Mouse (Mus musculus): ENCODE measurements around the gene Cnot10. TPM values are rescaled to one million over a fixed set of nuclear protein-coding genes. Genes with fewer than 3 reads are reported as not detected.
A peak's percentile ranks its signal among the peaks of the same experiment; 100 is the strongest.

Cnot10 gene
- polyA plus RNA-seq, 1 experiment from 2014 or later = 22.8 TPM

DNA sequence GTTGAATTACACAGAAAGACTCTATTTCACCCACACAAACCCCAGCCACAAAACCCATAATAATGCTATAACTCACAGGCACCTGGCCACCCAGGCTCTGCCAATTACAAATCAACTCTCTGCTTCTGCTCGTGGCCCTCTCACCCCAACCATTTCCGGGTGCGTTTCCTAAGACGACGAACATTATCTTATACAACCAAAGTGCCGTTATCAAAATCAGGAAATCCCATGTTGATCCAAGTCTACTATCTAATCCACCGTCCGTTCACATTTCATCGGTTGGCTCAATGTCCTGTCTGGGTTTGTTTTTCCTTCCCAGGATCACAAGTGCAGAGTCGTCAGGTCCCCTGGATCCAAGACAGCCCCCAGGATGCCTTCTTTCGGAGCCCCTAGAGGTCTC lies 61.3 kb downstream of the Cnot10 start:
- no peaks in the 10 kb centered on the region for H3K27me3 ChIP-seq
- H3K27ac ChIP-seq (replicated peaks) = no peak overlapping the region
- no peaks in the 10 kb centered on the region for H3K36me3 ChIP-seq (replicated peaks)
- peaks cover 13% of the 10 kb centered on the region for H3K4me1 ChIP-seq (replicated peaks)
- 11% methylated on average over 11 of the region's 11 CpGs for WGBS (ENCODE audit: insufficient replicate concordance)
- H3K9ac ChIP-seq = no peak overlapping the region
- H3K9me3 ChIP-seq (replicated peaks) = no peaks in the 10 kb centered on the region
- H3K4me3 ChIP-seq (replicated peaks) = no peak overlapping the region
- no peak overlapping the region for H3K4me2 ChIP-seq
- ATAC-seq (ENCODE audit: insufficient read depth) = 0 out of 2 replicates have a peak, but pooled peaks have one; percentile 31

DNA sequence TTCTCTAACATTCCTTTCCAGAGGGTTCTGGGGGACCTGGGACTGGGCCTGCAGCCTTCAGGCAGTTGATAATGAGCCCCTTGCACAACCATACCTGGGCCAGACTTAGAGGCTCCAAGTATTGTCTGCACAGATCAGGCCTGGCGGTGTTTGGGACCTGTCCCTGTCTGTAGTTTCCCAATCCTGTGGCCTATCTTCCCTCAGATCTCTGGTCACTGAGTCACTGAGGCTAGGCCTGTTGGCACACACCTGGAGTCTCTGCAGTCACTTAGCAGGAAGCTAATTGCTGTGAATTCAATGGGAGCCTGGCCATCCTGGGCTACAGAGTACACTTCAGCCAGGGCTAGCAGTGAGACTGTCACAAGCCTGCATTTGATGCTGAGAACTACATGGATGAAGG lies 64.0 kb downstream of the Cnot10 start:
- Histone ChIP-seq H3K4me1 (replicated peaks) (peaks cover 8% of the 10 kb centered on the region), H3K27ac (replicated peaks) (no peak overlapping the region), H3K9ac (no peak overlapping the region), H3K4me2 (no peak overlapping the region), H3K36me3 (replicated peaks) (no peaks in the 10 kb centered on the region), H3K4me3 (replicated peaks) (no peak overlapping the region), H3K27me3 (no peaks in the 10 kb centered on the region), H3K9me3 (replicated peaks) (no peaks in the 10 kb centered on the region)
- 50% methylated on average over 1 of the region's 1 CpGs for WGBS (ENCODE audit: insufficient replicate concordance)
- ATAC-seq (ENCODE audit: insufficient read depth) = no peak

DNA sequence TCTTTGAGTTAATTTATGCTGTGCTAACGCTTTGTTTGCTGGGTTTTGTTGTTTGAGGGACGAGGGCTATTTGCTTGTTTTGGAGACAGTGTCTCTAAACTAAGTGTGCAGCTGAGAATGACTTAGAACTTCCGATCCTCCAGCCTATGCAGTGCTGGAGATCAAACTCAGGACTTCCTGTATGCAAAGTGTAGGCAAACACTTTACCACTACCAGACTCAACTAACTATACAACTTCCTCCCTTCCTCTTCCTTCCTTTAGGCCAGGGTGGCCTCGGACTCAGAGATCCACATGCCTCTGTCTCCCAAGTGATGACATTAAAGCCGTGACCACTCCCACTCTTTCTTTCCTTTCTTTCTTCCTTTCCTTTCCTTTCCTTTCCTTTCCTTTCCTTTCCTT lies 66.5 kb downstream of the Cnot10 start:
- no peak overlapping the region for H3K4me3 ChIP-seq (replicated peaks)
- no peaks in the 10 kb centered on the region for H3K27me3 ChIP-seq
- H3K9ac ChIP-seq = no peak overlapping the region
- no peaks in the 10 kb centered on the region for H3K9me3 ChIP-seq (replicated peaks)
- ATAC-seq (ENCODE audit: insufficient read depth) = no peak
- WGBS (ENCODE audit: insufficient replicate concordance) = 24% methylated on average over 5 of the region's 5 CpGs
- H3K36me3 ChIP-seq (replicated peaks) = no peaks in the 10 kb centered on the region
- no peak overlapping the region for H3K27ac ChIP-seq (replicated peaks)
- H3K4me1 ChIP-seq (replicated peaks) = peaks cover 3% of the 10 kb centered on the region
- H3K4me2 ChIP-seq = no peak overlapping the region

DNA sequence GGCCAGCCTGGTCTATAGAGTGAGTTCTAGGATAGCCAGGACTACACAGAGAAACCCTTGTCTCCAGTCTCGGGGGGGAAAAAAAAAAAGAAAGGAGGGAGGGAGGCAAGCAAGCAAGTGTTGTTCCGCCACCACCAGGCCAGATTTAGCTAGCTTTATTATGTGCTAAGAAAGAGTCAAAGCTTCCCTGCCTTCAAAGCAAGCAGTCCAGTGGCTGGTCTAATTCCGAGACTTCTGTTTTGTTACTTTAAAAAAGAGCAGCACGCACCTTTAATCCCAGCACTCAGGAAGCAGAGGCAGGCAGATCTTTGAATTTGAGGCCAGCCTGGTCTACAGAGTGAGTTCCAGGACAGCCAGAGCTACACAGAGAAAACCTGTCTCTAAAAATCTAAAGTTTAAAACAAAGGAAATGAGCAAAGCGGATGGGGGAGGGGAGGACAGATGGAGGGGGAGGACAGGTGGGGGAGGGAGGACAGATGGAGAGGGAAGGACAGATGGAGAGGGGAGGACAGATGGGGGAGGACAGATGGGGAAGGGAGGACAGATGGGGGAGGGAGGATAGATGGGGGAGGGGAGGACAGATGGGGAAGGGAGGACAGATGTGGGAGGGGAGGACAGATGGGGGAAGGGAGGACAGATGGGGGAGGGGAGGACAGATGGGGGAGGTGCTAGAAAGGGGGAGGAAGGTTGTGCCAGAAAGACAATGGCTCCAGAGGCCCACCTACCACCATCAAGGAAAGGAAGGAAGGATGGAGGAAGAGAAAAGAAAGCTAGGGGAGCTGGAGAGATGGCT lies 71.1 kb downstream of the Cnot10 start:
- Histone ChIP-seq H3K4me1 (replicated peaks) (no peaks in the 10 kb centered on the region), H3K36me3 (replicated peaks) (no peaks in the 10 kb centered on the region), H3K9me3 (replicated peaks) (no peaks in the 10 kb centered on the region), H3K9ac (no peak overlapping the region), H3K4me2 (no peak overlapping the region), H3K4me3 (replicated peaks) (no peak overlapping the region), H3K27me3 (peaks cover 24% of the 10 kb centered on the region), H3K27ac (replicated peaks) (no peak overlapping the region)
- ATAC-seq (ENCODE audit: insufficient read depth) = no peak
- WGBS (ENCODE audit: insufficient replicate concordance) = 66% methylated on average over 5 of the region's 5 CpGs

DNA sequence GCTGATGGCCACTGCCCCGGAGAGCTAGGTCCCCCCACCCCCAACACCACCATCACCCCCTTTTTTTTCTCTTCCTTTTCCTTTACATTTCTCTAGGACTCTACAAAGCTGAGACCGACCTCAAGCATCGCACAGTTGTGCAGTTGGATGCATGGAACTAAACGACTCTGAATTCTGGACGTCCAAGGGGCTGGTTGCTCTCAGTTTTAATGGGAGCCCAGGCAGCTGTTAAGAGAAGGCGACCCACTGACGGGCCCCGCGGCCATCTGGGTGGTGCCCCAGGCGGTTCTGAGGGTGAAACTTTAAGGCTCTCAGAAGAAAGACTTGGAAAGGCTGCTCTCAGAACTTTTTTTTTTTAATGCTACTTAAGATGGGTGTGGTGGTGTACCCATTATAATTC lies 75.3 kb downstream of the Cnot10 start:
- no peak for ATAC-seq (ENCODE audit: insufficient read depth)
- H3K9ac ChIP-seq = no peak overlapping the region
- 3% methylated on average over 10 of the region's 10 CpGs for WGBS (ENCODE audit: insufficient replicate concordance)
- no peaks in the 10 kb centered on the region for H3K36me3 ChIP-seq (replicated peaks)
- H3K27me3 ChIP-seq = peaks cover 66% of the 10 kb centered on the region
- peak overlapping the region; percentile 59; the same call in 1 of the 2 replicates for H3K4me2 ChIP-seq
- peak overlapping the region; percentile 45; the same call in 1 of the 2 replicates for H3K27ac ChIP-seq (replicated peaks)
- H3K4me1 ChIP-seq (replicated peaks) = peaks cover 4% of the 10 kb centered on the region; the same call in 1 of the 2 replicates
- no peaks in the 10 kb centered on the region for H3K9me3 ChIP-seq (replicated peaks)
- peak overlapping the region; percentile 55; the same call in 1 of the 2 replicates for H3K4me3 ChIP-seq (replicated peaks)

DNA sequence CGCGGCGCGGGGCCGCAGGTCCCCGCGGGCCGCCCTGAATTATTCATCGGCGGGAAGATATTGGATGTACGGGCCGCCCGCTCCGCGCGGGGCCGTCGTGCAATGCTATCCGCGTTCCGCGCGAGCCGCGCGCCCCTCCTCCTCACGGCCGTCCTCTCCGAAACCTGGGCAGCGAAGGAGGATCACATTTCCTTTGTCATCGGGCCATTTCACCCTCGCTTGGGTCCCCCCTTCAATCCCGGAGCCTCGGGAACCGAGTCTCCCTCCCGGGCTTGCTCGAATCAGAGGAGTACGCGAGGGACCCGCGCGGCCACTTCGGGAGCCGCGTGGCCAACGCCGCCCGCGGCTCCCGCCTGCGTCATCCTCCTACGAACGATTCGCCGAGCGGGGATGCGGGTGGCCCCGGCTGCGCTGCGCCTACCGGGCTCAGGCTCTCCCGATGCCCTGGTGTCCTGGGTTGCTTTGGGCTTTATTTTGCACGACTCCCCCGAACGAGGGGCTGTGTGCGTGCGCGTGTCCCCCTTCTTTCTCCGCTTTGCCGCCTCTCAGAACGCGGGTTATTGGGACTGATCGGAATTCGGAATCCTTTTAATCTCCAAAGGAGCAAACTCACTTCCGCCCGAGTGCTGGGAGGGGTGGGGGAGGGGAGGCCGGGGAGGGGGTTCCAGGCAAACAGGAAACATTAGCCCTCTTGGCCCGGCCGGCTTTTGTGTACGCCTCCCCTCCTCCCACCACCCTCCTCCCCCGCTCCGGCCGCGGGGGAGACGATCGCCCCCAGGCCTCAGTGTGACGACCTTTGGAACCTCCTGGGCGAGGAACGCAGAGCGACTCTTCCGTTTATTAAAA lies 76.0 kb downstream of the Cnot10 start, which contains the start of gene Trim71:
Gene Trim71 (minus strand): TSS at position 609 of the 846 bp plus-strand sequence.
- Histone ChIP-seq H3K27ac (replicated peaks) (peak within 1 kb of the TSS; percentile 71), H3K4me1 (replicated peaks) (peaks cover 4% of the 10 kb centered on the region; the same call in 1 of the 2 replicates), H3K4me3 (replicated peaks) (peak within 1 kb of the TSS; percentile 55), H3K9ac (peak within 1 kb of the TSS; percentile 39; the same call in 1 of the 2 replicates), H3K27me3 (peaks cover 73% of the 10 kb centered on the region), H3K4me2 (peak within 1 kb of the TSS; percentile 59), H3K9me3 (replicated peaks) (no peaks in the 10 kb centered on the region), H3K36me3 (replicated peaks) (no peaks in the 10 kb centered on the region)
- WGBS (ENCODE audit: insufficient replicate concordance) = under 1% methylated on average over 89 of the region's 91 CpGs
- ATAC-seq (ENCODE audit: insufficient read depth) = 0 out of 2 replicates have a peak, but pooled peaks have one; percentile 23

DNA sequence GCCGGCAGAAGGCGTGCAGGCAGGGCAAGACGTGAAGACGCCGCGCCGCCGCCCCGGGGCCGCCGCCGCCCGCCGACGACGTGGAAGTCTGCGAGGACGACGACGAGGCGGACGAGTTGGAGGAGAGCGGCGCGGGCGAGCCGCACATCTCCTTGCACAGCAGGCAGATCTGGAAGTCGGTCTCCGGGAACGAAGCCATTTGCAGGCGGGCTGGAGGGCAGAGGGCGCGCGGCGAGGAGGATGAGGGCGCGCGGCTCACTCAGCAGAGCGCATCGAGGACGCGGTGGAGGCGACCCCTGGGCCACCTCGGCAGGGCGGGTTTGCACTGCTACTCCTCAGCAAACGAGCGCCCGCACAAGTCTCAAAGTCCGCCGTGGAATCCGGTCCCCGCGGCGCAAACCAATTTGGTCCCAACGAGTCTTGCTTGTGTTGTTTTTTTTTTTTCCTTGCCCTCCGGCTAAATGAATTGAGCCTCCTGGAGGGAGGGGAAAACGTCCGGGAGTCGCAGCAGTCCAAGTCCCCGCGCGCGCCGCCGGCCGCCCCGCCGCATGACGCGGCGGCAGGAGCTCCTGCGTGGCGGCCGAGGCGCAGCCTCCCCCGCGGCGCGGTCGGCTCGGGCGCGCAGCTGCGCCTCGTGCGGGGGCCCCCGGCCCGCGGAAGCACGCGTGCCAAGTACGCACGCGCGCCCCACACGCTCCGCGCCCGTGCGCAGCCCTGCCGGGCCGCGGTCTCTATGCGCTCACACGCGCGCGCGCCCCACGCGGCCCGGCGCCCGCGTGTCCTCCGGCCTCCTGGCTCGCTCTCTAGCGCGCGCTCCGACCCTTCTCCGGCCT lies 76.8 kb downstream of the Cnot10 start:
- Histone ChIP-seq H3K4me2 (peak overlapping the region; percentile 59), H3K4me3 (replicated peaks) (peak overlapping the region; percentile 55), H3K27me3 (peaks cover 81% of the 10 kb centered on the region), H3K36me3 (replicated peaks) (no peaks in the 10 kb centered on the region), H3K27ac (replicated peaks) (peak overlapping the region; percentile 71), H3K9me3 (replicated peaks) (no peaks in the 10 kb centered on the region), H3K9ac (peak overlapping the region; percentile 39; the same call in 1 of the 2 replicates), H3K4me1 (replicated peaks) (peaks cover 4% of the 10 kb centered on the region; the same call in 1 of the 2 replicates)
- WGBS (ENCODE audit: insufficient replicate concordance) = under 1% methylated on average over 109 of the region's 122 CpGs
- no peak for ATAC-seq (ENCODE audit: insufficient read depth)

DNA sequence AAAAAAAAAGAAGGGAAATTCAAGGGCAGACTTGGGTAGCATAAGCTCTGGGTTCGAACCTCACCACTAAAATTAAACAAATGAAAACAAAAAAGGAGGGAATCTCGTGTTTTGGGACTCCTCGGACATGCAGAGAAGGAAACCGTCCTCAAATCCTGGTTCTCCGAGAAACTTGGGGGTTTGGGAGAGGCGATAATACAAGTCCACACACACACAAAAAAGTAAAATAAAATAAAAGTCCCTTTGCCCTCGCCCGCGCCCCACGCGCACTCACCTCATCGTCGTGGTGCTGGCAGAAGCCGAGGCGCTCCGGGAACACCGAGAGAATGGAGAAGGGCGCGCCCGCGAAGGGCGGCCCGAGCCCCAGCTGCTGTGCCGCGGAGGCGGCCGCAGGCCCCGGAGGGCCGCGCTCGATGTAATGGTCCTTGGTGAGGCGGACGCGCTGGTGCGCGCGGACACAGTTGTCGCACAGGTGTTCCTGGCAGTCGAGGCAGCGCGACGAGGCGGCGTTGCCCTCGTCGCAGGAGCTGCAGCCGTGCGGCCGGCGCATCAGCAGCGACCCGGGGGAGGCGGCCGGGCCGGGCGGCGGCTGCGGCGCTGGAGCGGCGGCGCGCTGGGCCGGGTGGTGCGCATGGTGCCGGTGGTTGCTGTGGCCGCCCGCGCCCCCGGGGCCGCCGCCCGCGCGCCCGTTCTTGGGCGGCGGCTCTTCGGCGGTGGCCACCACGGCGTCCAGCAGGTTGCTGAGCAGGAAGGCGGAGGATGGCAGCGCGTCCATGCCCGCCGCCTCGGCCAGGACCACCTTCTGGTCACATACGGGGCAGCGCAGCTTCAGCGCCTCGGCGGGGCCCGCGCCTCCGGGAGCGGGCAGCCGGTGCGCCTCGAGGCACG lies 77.7 kb downstream of the Cnot10 start:
- Histone ChIP-seq H3K27me3 (peaks cover 88% of the 10 kb centered on the region), H3K9me3 (replicated peaks) (no peaks in the 10 kb centered on the region), H3K36me3 (replicated peaks) (no peaks in the 10 kb centered on the region), H3K4me2 (peak overlapping the region; percentile 59), H3K4me1 (replicated peaks) (peaks cover 4% of the 10 kb centered on the region; the same call in 1 of the 2 replicates), H3K4me3 (replicated peaks) (peak overlapping the region; percentile 55), H3K9ac (peak overlapping the region; percentile 39; the same call in 1 of the 2 replicates), H3K27ac (replicated peaks) (no peak overlapping the region)
- WGBS (ENCODE audit: insufficient replicate concordance) = under 1% methylated on average over 95 of the region's 101 CpGs
- no peak; the same call in 1 of the 2 replicates for ATAC-seq (ENCODE audit: insufficient read depth)

DNA sequence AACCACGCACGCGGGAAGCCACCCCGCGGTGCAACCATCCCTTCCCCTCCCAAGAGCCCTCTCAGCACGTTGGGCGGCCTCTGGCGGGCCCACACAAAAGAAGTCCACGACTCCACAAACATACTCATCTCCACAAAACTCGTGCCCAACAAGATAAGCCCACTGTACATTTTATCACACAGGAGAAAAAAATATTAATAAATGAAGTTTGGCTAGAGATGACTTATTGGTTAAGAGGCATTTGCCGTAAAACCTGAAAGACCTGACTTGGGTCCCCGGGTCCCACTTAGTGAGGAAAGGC lies 78.4 kb downstream of the Cnot10 start:
- H3K4me3 ChIP-seq (replicated peaks) = peak overlapping the region; percentile 55
- H3K27ac ChIP-seq (replicated peaks) = no peak overlapping the region
- WGBS (ENCODE audit: insufficient replicate concordance) = 3% methylated on average over 12 of the region's 12 CpGs
- no peaks in the 10 kb centered on the region for H3K9me3 ChIP-seq (replicated peaks)
- ATAC-seq (ENCODE audit: insufficient read depth) = no peak
- peaks cover 4% of the 10 kb centered on the region; the same call in 1 of the 2 replicates for H3K4me1 ChIP-seq (replicated peaks)
- no peak overlapping the region for H3K9ac ChIP-seq
- H3K4me2 ChIP-seq = peak overlapping the region; percentile 59
- peaks cover 91% of the 10 kb centered on the region for H3K27me3 ChIP-seq
- H3K36me3 ChIP-seq (replicated peaks) = no peaks in the 10 kb centered on the region

All from liver, embryonic 15.5 days (tissue).